In the genomic region with DNA sequence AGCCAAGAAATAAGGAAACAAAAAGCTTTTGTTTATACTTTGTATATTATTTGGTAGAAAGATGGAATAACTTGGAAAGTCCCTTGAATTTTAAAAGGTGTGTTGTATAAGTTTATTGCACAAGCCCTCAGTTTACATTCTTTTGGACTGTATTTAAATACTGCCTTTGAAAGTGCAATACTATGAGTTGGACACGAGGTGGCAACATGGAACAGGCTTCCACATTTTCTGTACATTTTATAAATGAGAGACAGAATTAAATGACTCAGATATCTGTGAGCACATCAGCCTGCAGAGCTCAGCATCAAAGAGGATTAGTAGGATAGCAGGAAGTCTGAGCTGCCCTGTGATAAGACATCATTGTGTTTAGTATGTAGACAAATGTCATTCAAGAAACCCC, we compare ENCODE assay signal across 16 mouse cellular contexts. TPM values are rescaled to one million over a fixed set of nuclear protein-coding genes. Genes with fewer than 3 reads are reported as not detected.
A peak's percentile ranks its signal among the peaks of the same experiment; 100 is the strongest.
DNase-seq lines count a peak whose midpoint lies in the region; ATAC-seq and TF ChIP-seq lines count a peak whose summit lies in the region.
"Had no signal": no experiment of that assay in that cellular context is flagged by ENCODE, and none has a peak within 500 bp of the region (broad histone marks: within the 10 kb centered on the region; RNA-seq: fewer than 3 reads in every experiment).

No protein-coding gene starts in this region.

- H3K9ac ChIP-seq in intestine, postnatal 0 days (ENCODE audit: low read depth, low read length) = no peak overlapping the region
- no peak overlapping the region for H3K9ac ChIP-seq in intestine, embryonic 16.5 days (ENCODE audit: low read depth, low read length)

- 16% methylated on average over 1 of the region's 1 CpGs for WGBS in intestine, postnatal 0 days
- WGBS in intestine, embryonic 16.5 days = 18% methylated on average over 1 of the region's 1 CpGs

- H3K4me1 ChIP-seq in intestine, postnatal 0 days (replicated peaks; ENCODE audit: control insufficient read depth, insufficient read depth, low read length) = no peaks in the 10 kb centered on the region
- no peaks in the 10 kb centered on the region for H3K4me1 ChIP-seq in intestine, embryonic 16.5 days (ENCODE audit: control insufficient read depth, insufficient read depth, low read length)

- H3K36me3 ChIP-seq in intestine, postnatal 0 days (ENCODE audit: control insufficient read depth, insufficient read depth) = no peaks in the 10 kb centered on the region
- H3K36me3 ChIP-seq in intestine, embryonic 16.5 days (ENCODE audit: control insufficient read depth, insufficient read depth, low read length) = no peaks in the 10 kb centered on the region

- no peaks in the 10 kb centered on the region for H3K9me3 ChIP-seq in intestine, postnatal 0 days (ENCODE audit: control insufficient read depth)
- no peaks in the 10 kb centered on the region for H3K9me3 ChIP-seq in intestine, embryonic 16.5 days (ENCODE audit: control insufficient read depth, low read length)

- no peak overlapping the region for H3K27ac ChIP-seq in intestine, postnatal 0 days (ENCODE audit: low read depth, low read length)
- no peak overlapping the region for H3K27ac ChIP-seq in intestine, embryonic 16.5 days (ENCODE audit: low read length)

- no peak for ATAC-seq in intestine, postnatal 0 days
- ATAC-seq in intestine, embryonic 16.5 days = no peak
- ATAC-seq: lung, postnatal 0 days had no signal

- peak; percentile 60 for TF ChIP-seq CTCF in intestine, postnatal 0 days (IDR thresholded peaks at IDR 0.05; ENCODE audit: low read depth)

- H3K4me3 ChIP-seq in intestine, postnatal 0 days (ENCODE audit: low read depth, low read length) = no peak overlapping the region
- no peak overlapping the region for H3K4me3 ChIP-seq in intestine, embryonic 16.5 days (ENCODE audit: low read length)
- H3K4me3 ChIP-seq: myocyte had no signal

- H3K4me2 ChIP-seq in intestine, postnatal 0 days (replicated peaks; ENCODE audit: low read depth) = no peak overlapping the region
- H3K4me2 ChIP-seq in intestine, embryonic 16.5 days (ENCODE audit: low read depth, low read length) = no peak overlapping the region

- no peaks in the 10 kb centered on the region for H3K27me3 ChIP-seq in intestine, postnatal 0 days (replicated peaks; ENCODE audit: control insufficient read depth, insufficient read depth, low read length)
- H3K27me3 ChIP-seq in intestine, embryonic 16.5 days (replicated peaks; ENCODE audit: control insufficient read depth, insufficient read depth, low read length) = no peaks in the 10 kb centered on the region

- DNase-seq in right cerebral cortex, adult 18-20 months = peak; percentile 4
- no peak for DNase-seq in right cerebral cortex, postnatal 4 days
- peak; percentile 77 for DNase-seq in NIH3T3 (ENCODE audit: low read depth)
- peak; percentile 6 for DNase-seq in mesoderm, embryonic 11.5 days (ENCODE audit: low read depth, low spot score)
- no peak for DNase-seq in lung, adult 18-20 months
- DNase-seq in spleen, adult 18-20 months = no peak
- DNase-seq: cerebellum, postnatal 25 days; gastrocnemius, postnatal 14 days had no signal

RNA-seq across cellular contexts. Expression of gene Skint7, which starts 11.4 kb away (rescaled TPM):
- polyA plus RNA-seq in intestine, postnatal 0 days (2015; fragmentation: Nextera tagmentation; extraction: Ambion mirVana) = not detected in 2 replicates
- not detected in 2 replicates for polyA plus RNA-seq in intestine, embryonic 16.5 days (2015; fragmentation: Nextera tagmentation; extraction: Ambion mirVana)
- polyA plus RNA-seq: intestine, embryonic 14.5 days; limb, embryonic 11.5 days; lung, postnatal 0 days; myocyte; stomach, embryonic 14.5 days had no signal

RNA-seq across cellular contexts. Expression of gene Skint8, which starts 42.1 kb away (rescaled TPM):
- not detected in 2 replicates for polyA plus RNA-seq in intestine, postnatal 0 days (2015; fragmentation: Nextera tagmentation; extraction: Ambion mirVana)
- polyA plus RNA-seq in intestine, embryonic 16.5 days (2015; fragmentation: Nextera tagmentation; extraction: Ambion mirVana) = not detected in 2 replicates
- polyA plus RNA-seq: intestine, embryonic 14.5 days; limb, embryonic 11.5 days; lung, postnatal 0 days; myocyte had no signal

RNA-seq across cellular contexts. Expression of gene Skint1, which starts 44.8 kb away (rescaled TPM):
- not detected in 2 replicates for polyA plus RNA-seq in intestine, postnatal 0 days (2015; fragmentation: Nextera tagmentation; extraction: Ambion mirVana)
- polyA plus RNA-seq in intestine, embryonic 16.5 days (2015; fragmentation: Nextera tagmentation; extraction: Ambion mirVana) = not detected in 2 replicates
- polyA plus RNA-seq: intestine, embryonic 14.5 days; limb, embryonic 11.5 days; lung, postnatal 0 days; myocyte; stomach, embryonic 14.5 days; urinary bladder, adult 2 months had no signal

RNA-seq across cellular contexts. Expression of gene Slc5a9, which starts 58.6 kb away (rescaled TPM):
- polyA plus RNA-seq in intestine, postnatal 0 days (2015; fragmentation: Nextera tagmentation; extraction: Ambion mirVana) = 10.2 and 12.0 TPM in 2 replicates
- 3.2 and 6.1 TPM in 2 replicates for polyA plus RNA-seq in intestine, embryonic 16.5 days (2015; fragmentation: Nextera tagmentation; extraction: Ambion mirVana)
- polyA plus RNA-seq: myocyte had no signal

Comparison
In these comparisons a context has a peak if more than half of its experiments do, and no peak if none do; other contexts are left out.
1. DNase-seq: peak in right cerebral cortex, adult 18-20 months (single experiment), NIH3T3 (single experiment) and mesoderm, embryonic 11.5 days (single experiment); none in right cerebral cortex, postnatal 4 days (single experiment), lung, adult 18-20 months (0 of 2) and spleen, adult 18-20 months (0 of 2).